Mouse (Mus musculus) adrenal gland, postnatal 36 days (tissue): ENCODE measurements at regions not wholly inside any gene's neighbourhood (a gene's known extent, or its start where the extent isn't known, plus 50 kb on each side); places are given as distances from the start of the nearest gene placed in this dataset.

Experiments used
- DNase-seq, 2 experiments: peaks; one replicate each; pipeline ENCODE4 v3.0.0; 2021; ENCODE audit warnings: mixed read lengths in 1 of 2

- no peak for DNase-seq
Measured at GRCm38 (mm10) chr11:63481676-63482310, 353.0 kb downstream of the Pmp22 start.

- no peak for DNase-seq
Measured at GRCm38 (mm10) chr11:63482593-63482992, 353.8 kb downstream of the Pmp22 start.

GRCm38 (mm10) chr11:63487203-63487602, 358.4 kb downstream of the Pmp22 start:
- DNase-seq: no peak

- DNase-seq: peak; percentile 2
Measured at GRCm38 (mm10) chr11:63502181-63502580, 373.4 kb downstream of the Pmp22 start.

GRCm38 (mm10) chr11:63507387-63507786, 378.6 kb downstream of the Pmp22 start:
- no peak for DNase-seq

- DNase-seq: no peak
Measured at GRCm38 (mm10) chr11:63508727-63509126, 379.9 kb downstream of the Pmp22 start.

- no peak for DNase-seq
Measured at GRCm38 (mm10) chr11:63510611-63511010, 381.8 kb downstream of the Pmp22 start.

- no peak for DNase-seq
Measured at GRCm38 (mm10) chr11:63514615-63515014, 385.8 kb downstream of the Pmp22 start.

- DNase-seq: peak in 1 of 2 experiments; percentile 12
Measured at GRCm38 (mm10) chr11:63518847-63519246, 390.1 kb downstream of the Pmp22 start.

- no peak for DNase-seq
Measured at GRCm38 (mm10) chr11:63524254-63524653, 395.5 kb downstream of the Pmp22 start.

- no peak for DNase-seq
Measured at GRCm38 (mm10) chr11:63525431-63525830, 396.6 kb downstream of the Pmp22 start.

- DNase-seq: no peak
Measured at GRCm38 (mm10) chr11:63525956-63526355, 396.1 kb downstream of the Hs3st3b1 start.

GRCm38 (mm10) chr11:63532752-63533151, 389.3 kb downstream of the Hs3st3b1 start:
- DNase-seq: no peak

- no peak for DNase-seq
Measured at GRCm38 (mm10) chr11:63533555-63534200, 388.4 kb downstream of the Hs3st3b1 start.

- no peak for DNase-seq
Measured at GRCm38 (mm10) chr11:63537693-63538092, 384.4 kb downstream of the Hs3st3b1 start.

GRCm38 (mm10) chr11:63543971-63544696, 378.0 kb downstream of the Hs3st3b1 start:
- no peak for DNase-seq

- no peak for DNase-seq
Measured at GRCm38 (mm10) chr11:63545516-63545915, 376.6 kb downstream of the Hs3st3b1 start.

GRCm38 (mm10) chr11:63560466-63560865, 361.6 kb downstream of the Hs3st3b1 start:
- DNase-seq: no peak

GRCm38 (mm10) chr11:63562696-63563095, 359.4 kb downstream of the Hs3st3b1 start:
- DNase-seq: peak; percentile 22 to 50

- peak in 1 of 2 experiments; percentile 7 for DNase-seq
Measured at GRCm38 (mm10) chr11:63565471-63566232, 356.4 kb downstream of the Hs3st3b1 start.

- DNase-seq: no peak
Measured at GRCm38 (mm10) chr11:63569785-63570479, 352.2 kb downstream of the Hs3st3b1 start.

GRCm38 (mm10) chr11:63570646-63571045, 351.4 kb downstream of the Hs3st3b1 start:
- no peak for DNase-seq
